Mouse (Mus musculus) MEL (cell line): Measurements from ENCODE around the gene Fam169b. TPM values are rescaled to one million over a fixed set of nuclear protein-coding genes. Genes with fewer than 3 reads are reported as not detected.

ENCODE experiments used
- DNase-seq: peaks from one replicate; pipeline ENCODE4 v3.0.0; 2011; ENCODE audit warnings: low read depth, low spot score
- H3K27ac ChIP-seq: 2 replicates; pipeline ENCODE4 v1.5.1; 2012; ENCODE audit warnings: low read depth, mild to moderate bottlenecking, control low read depth, low read length, moderate library complexity; ENCODE audit not compliant: control insufficient read depth
- H3K27me3 ChIP-seq, 2 experiments: fragments of 150-350 bp in 1 of 2; sonication (generic) in 1 of 2; 2 replicates each; pipeline ENCODE4 v1.6.1; 2012; ENCODE audit warnings: low read length in 2 of 2, mild to moderate bottlenecking in 2 of 2, improper control_type of control experiment in 1 of 2, moderate library complexity in 1 of 2; ENCODE audit not compliant: insufficient read depth in 2 of 2, control insufficient read depth in 1 of 2
- H3K36me3 ChIP-seq, 2 experiments: 2 replicates each; pipeline ENCODE4 v1.6.1; 2012 to 2014; ENCODE audit warnings: low read length in 2 of 2, improper control_type of control experiment in 1 of 2, inconsistent platforms in 1 of 2, mild to moderate bottlenecking in 1 of 2; ENCODE audit not compliant: insufficient read depth in 2 of 2, control insufficient read depth in 1 of 2
- H3K4me1 ChIP-seq, 2 experiments: fragments of 150-350 bp in 1 of 2; sonication (generic) in 1 of 2; 2 replicates each; pipeline ENCODE4 v1.6.1; 2012; ENCODE audit warnings: low read length in 2 of 2, improper control_type of control experiment in 1 of 2, mild to moderate bottlenecking in 1 of 2; ENCODE audit not compliant: insufficient read depth in 2 of 2, control insufficient read depth in 1 of 2
- H3K4me3 ChIP-seq, 2 experiments: fragments of 150-350 bp in 1 of 2; sonication (generic) in 1 of 2; 2 replicates each; pipeline ENCODE4 v1.5.1; 2012; ENCODE audit warnings: low read depth in 2 of 2, low read length in 2 of 2, mild to moderate bottlenecking in 2 of 2, moderate library complexity in 2 of 2, control low read depth in 1 of 2, improper control_type of control experiment in 1 of 2; ENCODE audit not compliant: control insufficient read depth in 1 of 2, insufficient read depth in 1 of 2
- H3K79me2 ChIP-seq: 2 replicates; pipeline ENCODE4 v1.6.1; 2012; ENCODE audit warnings: mild to moderate bottlenecking, low read length, moderate library complexity; ENCODE audit not compliant: control insufficient read depth, poor library complexity, insufficient read depth
- H3K9ac ChIP-seq: 2 replicates; pipeline ENCODE4 v1.6.1; 2012; ENCODE audit warnings: low read depth, mild to moderate bottlenecking, control low read depth, low read length, moderate library complexity; ENCODE audit not compliant: control insufficient read depth, poor library complexity, severe bottlenecking
- H3K9me3 ChIP-seq: fragments of 150-350 bp; sonication (generic); replicated peaks from 2 replicates; pipeline ENCODE4 v1.6.1; 2012; ENCODE audit warnings: mild to moderate bottlenecking, low read length, improper control_type of control experiment, moderate library complexity; ENCODE audit not compliant: insufficient read depth
- CHD2 ChIP-seq: IDR thresholded peaks from 2 replicates; pipeline ENCODE4 v1.6.1; 2011; ENCODE audit warnings: low read length, improper control_type of control experiment
- CTCF ChIP-seq, 3 experiments: IDR thresholded peaks in 2 of 3; conservative IDR thresholded peaks in 1 of 3; 2 replicates each; pipeline ENCODE4 v1.5.1; 2011 to 2012; ENCODE audit warnings: low read length in 3 of 3, low read depth in 2 of 3, mild to moderate bottlenecking in 2 of 3, improper control_type of control experiment in 1 of 3, inconsistent platforms in 1 of 3, mixed read lengths in 1 of 3, moderate library complexity in 1 of 3; ENCODE audit not compliant: control insufficient read depth in 1 of 3, insufficient read depth in 1 of 3, poor library complexity in 1 of 3, severe bottlenecking in 1 of 3
- E2F4 ChIP-seq: IDR thresholded peaks from 2 replicates; pipeline ENCODE4 v1.6.1; 2011; ENCODE audit warnings: low read depth, low read length, improper control_type of control experiment, borderline replicate concordance
- ELF1 ChIP-seq: IDR thresholded peaks from 2 replicates; pipeline ENCODE4 v1.6.1; 2014; ENCODE audit warnings: low read depth, mild to moderate bottlenecking, inconsistent platforms, low read length, improper control_type of control experiment, moderate library complexity
- ETS1 ChIP-seq: IDR thresholded peaks from 2 replicates; pipeline ENCODE4 v1.6.1; 2012; ENCODE audit warnings: low read depth, mild to moderate bottlenecking, inconsistent platforms, low read length, improper control_type of control experiment, moderate library complexity
- GABPA ChIP-seq: IDR thresholded peaks from 2 replicates; pipeline ENCODE4 v1.6.1; 2012; ENCODE audit warnings: low read depth, mild to moderate bottlenecking, inconsistent platforms, low read length, improper control_type of control experiment, moderate library complexity
- KAT2A ChIP-seq: conservative IDR thresholded peaks from 2 replicates; pipeline ENCODE4 v1.6.1; 2012; ENCODE audit warnings: low read depth, low read length, improper control_type of control experiment, inconsistent platforms
- MAFK ChIP-seq: IDR thresholded peaks from 2 replicates; pipeline ENCODE4 v1.6.1; 2011; ENCODE audit warnings: low read depth, mild to moderate bottlenecking, low read length, improper control_type of control experiment, borderline replicate concordance
- MYB ChIP-seq: IDR thresholded peaks from 2 replicates; pipeline ENCODE4 v1.6.1; 2011; ENCODE audit warnings: mild to moderate bottlenecking, low read depth, low read length, improper control_type of control experiment
- MYC ChIP-seq: IDR thresholded peaks from 2 replicates; pipeline ENCODE4 v1.6.1; 2011; ENCODE audit warnings: low read depth, mild to moderate bottlenecking, low read length, improper control_type of control experiment, moderate library complexity
- NELFE ChIP-seq: IDR thresholded peaks from 2 replicates; pipeline ENCODE4 v1.6.1; 2011; ENCODE audit warnings: low read depth, low read length, improper control_type of control experiment
- NRF1 ChIP-seq: IDR thresholded peaks from 2 replicates; pipeline ENCODE4 v1.6.1; 2014; ENCODE audit warnings: low read depth, mild to moderate bottlenecking, inconsistent platforms, low read length, improper control_type of control experiment, moderate library complexity; ENCODE audit not compliant: poor library complexity, insufficient read depth, severe bottlenecking
- POLR2A ChIP-seq, 2 experiments: IDR thresholded peaks; 2 replicates each; pipeline ENCODE4 v1.6.1; 2011 to 2012; ENCODE audit warnings: low read length in 2 of 2, mild to moderate bottlenecking in 2 of 2, control low read depth in 1 of 2, improper control_type of control experiment in 1 of 2, low read depth in 1 of 2, moderate library complexity in 1 of 2; ENCODE audit not compliant: control insufficient read depth in 1 of 2, insufficient read depth in 1 of 2, poor library complexity in 1 of 2
- POLR2AphosphoS5 ChIP-seq: IDR thresholded peaks from 2 replicates; pipeline ENCODE4 v1.6.1; 2012; ENCODE audit warnings: low read depth, borderline replicate concordance, mild to moderate bottlenecking, inconsistent platforms, low read length, moderate library complexity, mixed read lengths
- RAD21 ChIP-seq: IDR thresholded peaks from 2 replicates; pipeline ENCODE4 v1.6.1; 2011; ENCODE audit warnings: mild to moderate bottlenecking, low read depth, low read length, improper control_type of control experiment
- SIN3A ChIP-seq: IDR thresholded peaks from 2 replicates; pipeline ENCODE4 v1.6.1; 2012; ENCODE audit warnings: low read length, improper control_type of control experiment, inconsistent platforms
- SMC3 ChIP-seq: IDR thresholded peaks from 2 replicates; pipeline ENCODE4 v1.6.1; 2011; ENCODE audit warnings: low read depth, low read length, improper control_type of control experiment
- TBP ChIP-seq: IDR thresholded peaks from 2 replicates; pipeline ENCODE4 v1.8.0; 2011; ENCODE audit warnings: low read depth, low read length, improper control_type of control experiment
- TCF12 ChIP-seq: IDR thresholded peaks from 2 replicates; pipeline ENCODE4 v1.6.1; 2014; ENCODE audit warnings: low read depth, mild to moderate bottlenecking, inconsistent platforms, low read length, improper control_type of control experiment, moderate library complexity
- UBTF ChIP-seq: IDR thresholded peaks from 2 replicates; pipeline ENCODE4 v1.6.1; 2012; ENCODE audit warnings: low read depth, mild to moderate bottlenecking, inconsistent platforms, low read length, improper control_type of control experiment, moderate library complexity, borderline replicate concordance; ENCODE audit not compliant: insufficient read depth
- USF2 ChIP-seq, 2 experiments: IDR thresholded peaks; 2 replicates each; pipeline ENCODE4 v1.6.1; 2011 to 2012; ENCODE audit warnings: improper control_type of control experiment in 2 of 2, low read length in 2 of 2, borderline replicate concordance in 1 of 2, inconsistent platforms in 1 of 2, low read depth in 1 of 2, mild to moderate bottlenecking in 1 of 2; ENCODE audit not compliant: insufficient read depth in 1 of 2
- ZC3H11A ChIP-seq: IDR thresholded peaks from 2 replicates; pipeline ENCODE4 v1.6.1; 2012; ENCODE audit warnings: low read depth, mild to moderate bottlenecking, inconsistent platforms, low read length, improper control_type of control experiment
- ZNF384 ChIP-seq: IDR thresholded peaks from 2 replicates; pipeline ENCODE4 v1.6.1; 2012; ENCODE audit warnings: low read depth, mild to moderate bottlenecking, inconsistent platforms, low read length, improper control_type of control experiment
- polyA plus RNA-seq, 2 experiments: library from polyadenylated mRNA; stranded (reverse) in 1 of 2; unstranded in 1 of 2; fragments of >175 nt in 1 of 2; fragments of >200 nt in 1 of 2; gene quantifications; 2 replicates each; pipeline versions ENCODE4 v1.2.1 to v1.2.4; 2012; ENCODE audit warnings: low replicate concordance in 2 of 2, low read depth in 1 of 2; ENCODE audit not compliant: insufficient read length in 2 of 2, insufficient read depth in 1 of 2, missing spikeins in 1 of 2
- total RNA-seq: library from RNA; depleted of rRNA; stranded (reverse); fragments of 300-350 nt; gene quantifications from 2 replicates; pipeline ENCODE4 v1.2.3, GENCODE M21; 2012

Fam169b gene
- total and polyA plus RNA-seq, 3 experiments: not detected

DNA sequence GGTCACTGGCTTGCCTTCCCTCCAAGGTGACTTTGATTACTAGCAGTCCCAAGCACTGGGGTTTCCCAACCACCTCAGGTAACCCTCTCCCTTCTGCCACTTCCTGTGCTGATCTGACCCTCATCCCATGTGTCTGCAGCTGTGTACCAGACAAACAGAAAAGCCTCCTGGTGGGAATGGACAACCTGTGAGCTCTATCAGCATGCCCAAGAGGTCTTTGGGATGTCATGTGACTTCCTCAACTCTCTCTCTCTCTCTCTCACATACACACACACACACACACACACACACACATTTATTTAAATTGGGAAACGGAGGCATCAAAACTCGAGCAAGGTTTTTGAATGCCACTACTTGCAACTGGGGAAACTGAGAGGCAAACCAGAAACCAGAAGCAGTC lies 15.9 kb upstream of the Fam169b start:
- no peaks in the 10 kb centered on the region for H3K36me3 ChIP-seq
- no peaks in the 10 kb centered on the region for H3K79me2 ChIP-seq
- no peak overlapping the region for H3K4me3 ChIP-seq
- no peak overlapping the region for H3K27ac ChIP-seq
- H3K4me1 ChIP-seq: no peaks in the 10 kb centered on the region
- no peaks in the 10 kb centered on the region for H3K9me3 ChIP-seq
- DNase-seq: no peak
- H3K9ac ChIP-seq: no peak overlapping the region
- TF ChIP-seq KAT2A: no peak
- no peak for TF ChIP-seq MYB
- TF ChIP-seq ZNF384: no peak
- no peak for TF ChIP-seq MAFK
- no peak for TF ChIP-seq SMC3
- TF ChIP-seq TBP: no peak
- TF ChIP-seq ELF1: no peak
- TF ChIP-seq TCF12: no peak
- TF ChIP-seq CHD2: no peak
- TF ChIP-seq POLR2A (IDR thresholded peaks at IDR 0.05; ENCODE audit: control insufficient read depth in 1 of 2, insufficient read depth in 1 of 2, low read depth in 1 of 2, low read length in 2 of 2, poor library complexity in 1 of 2): no peak
- TF ChIP-seq USF2 (IDR thresholded peaks at IDR 0.05; ENCODE audit: borderline replicate concordance in 1 of 2, insufficient read depth in 1 of 2, low read depth in 1 of 2, low read length in 2 of 2): no peak
- no peak for TF ChIP-seq NRF1
- H3K27me3 ChIP-seq: 0 out of 4 replicates have a peak, but pooled peaks cover 0 to 2% of the 10 kb centered on the region in 2 experiments

DNA sequence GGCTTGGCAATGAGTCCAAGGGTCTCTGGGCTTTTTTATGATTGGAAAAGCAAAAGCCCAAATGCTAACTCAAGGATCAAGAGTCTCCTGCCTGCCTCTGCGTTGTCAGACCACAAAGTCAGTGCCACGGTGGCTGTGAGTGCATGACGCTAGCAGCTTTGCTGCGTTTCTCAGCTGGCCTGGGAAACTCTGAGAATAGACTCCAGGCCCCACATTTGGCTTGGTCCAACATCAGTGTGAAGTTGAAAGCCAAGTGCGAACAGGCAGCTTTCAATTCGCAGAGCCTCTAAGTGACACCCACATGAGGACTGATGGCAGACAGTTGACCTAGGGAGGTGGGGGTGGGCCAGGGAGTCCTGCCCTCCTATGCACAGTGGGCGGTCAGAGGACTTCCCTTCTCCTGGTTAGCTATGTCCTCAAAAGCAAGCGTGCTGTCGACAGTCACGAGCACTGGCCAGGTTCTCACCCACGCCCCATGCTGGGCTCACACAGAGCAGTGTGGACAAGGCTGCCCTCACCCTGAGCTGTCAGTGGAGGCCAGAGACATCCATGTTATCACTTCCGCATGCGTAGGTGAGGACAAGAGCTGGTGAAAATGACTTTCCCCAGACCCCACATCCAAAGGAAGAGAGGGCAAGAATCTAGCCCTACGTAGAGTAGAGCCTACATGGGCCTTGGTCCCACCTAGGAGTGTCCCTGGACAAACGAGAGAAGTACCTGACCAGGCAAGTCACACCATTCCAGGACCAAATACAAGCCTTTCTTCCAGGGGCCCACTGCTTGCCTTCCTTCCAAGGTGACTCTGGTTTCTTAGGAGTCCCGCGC lies 15.1 kb upstream of the Fam169b start:
- H3K27me3 ChIP-seq: peaks cover 0 to 2% of the 10 kb centered on the region in 2 experiments; a peak in 1 of 4 replicates
- TF ChIP-seq E2F4: no peak
- H3K36me3 ChIP-seq: no peaks in the 10 kb centered on the region
- no peak overlapping the region for H3K9ac ChIP-seq
- no peak overlapping the region for H3K27ac ChIP-seq
- H3K4me1 ChIP-seq: no peaks in the 10 kb centered on the region
- H3K9me3 ChIP-seq: no peaks in the 10 kb centered on the region
- H3K79me2 ChIP-seq: no peaks in the 10 kb centered on the region
- H3K4me3 ChIP-seq: no peak overlapping the region
- no peak for DNase-seq

- no peaks in the 10 kb centered on the region for H3K9me3 ChIP-seq
- H3K4me1 ChIP-seq: no peaks in the 10 kb centered on the region
- no peaks in the 10 kb centered on the region; a peak in 1 of 4 replicates for H3K27me3 ChIP-seq
- H3K79me2 ChIP-seq: no peaks in the 10 kb centered on the region
- H3K36me3 ChIP-seq: no peaks in the 10 kb centered on the region
- H3K27ac ChIP-seq: no peak overlapping the region
- no peak for DNase-seq
- no peak overlapping the region for H3K9ac ChIP-seq
- no peak overlapping the region for H3K4me3 ChIP-seq
- TF ChIP-seq KAT2A: no peak
- TF ChIP-seq ZC3H11A: no peak
- TF ChIP-seq GABPA: no peak
- no peak for TF ChIP-seq SIN3A
- no peak for TF ChIP-seq POLR2AphosphoS5
- TF ChIP-seq NRF1: no peak
- no peak for TF ChIP-seq CTCF (IDR thresholded peaks at IDR 0.05 in 2 of 3, conservative IDR thresholded peaks at IDR 0.05 in 1 of 3; ENCODE audit: control insufficient read depth in 1 of 3, insufficient read depth in 1 of 3, low read depth in 2 of 3, low read length in 3 of 3, poor library complexity in 1 of 3, severe bottlenecking in 1 of 3)
- TF ChIP-seq RAD21: no peak
- TF ChIP-seq USF2 (IDR thresholded peaks at IDR 0.05; ENCODE audit: borderline replicate concordance in 1 of 2, insufficient read depth in 1 of 2, low read depth in 1 of 2, low read length in 2 of 2): no peak
- TF ChIP-seq ZNF384: no peak
- TF ChIP-seq NELFE: no peak
- TF ChIP-seq POLR2A (IDR thresholded peaks at IDR 0.05; ENCODE audit: control insufficient read depth in 1 of 2, insufficient read depth in 1 of 2, low read depth in 1 of 2, low read length in 2 of 2, poor library complexity in 1 of 2): no peak
- no peak for TF ChIP-seq ELF1
- TF ChIP-seq UBTF: no peak
- TF ChIP-seq MYC: no peak
- no peak for TF ChIP-seq ETS1
Observed at GRCm38 (mm10) chr7:68259523-68260081, 14.0 kb upstream of the Fam169b start.
